Mouse (Mus musculus) heart, embryonic 13.5 days (tissue): ENCODE measurements around the gene Gm10401. TPM values are rescaled to one million over a fixed set of nuclear protein-coding genes. Genes with fewer than 3 reads are reported as not detected.

Source experiments
- ATAC-seq: fragments of 200-750 bp; cut with Nextera tagmentation; 2 replicates; pipeline ENCODE4 v1.8.0; 2017; ENCODE audit warnings: moderate TSS enrichment; ENCODE audit not compliant: insufficient number of reproducible peaks, low FRiP score, low TSS enrichment; ENCODE audit errors: extremely low read depth
- H3K27ac ChIP-seq: fragments of 300-500 bp; sonication (generic); replicated peaks from 2 replicates; pipeline ENCODE4 v1.5.1; 2015; ENCODE audit warnings: moderate library complexity, mild to moderate bottlenecking, inconsistent platforms
- H3K27me3 ChIP-seq: fragments of 300-500 bp; sonication (generic); replicated peaks from 2 replicates; pipeline ENCODE4 v1.6.1; 2015; ENCODE audit warnings: mild to moderate bottlenecking, inconsistent platforms
- H3K36me3 ChIP-seq: fragments of 300-500 bp; sonication (generic); 2 replicates; pipeline ENCODE4 v1.6.1; 2015; ENCODE audit warnings: mild to moderate bottlenecking, inconsistent platforms
- H3K4me1 ChIP-seq: fragments of 300-500 bp; sonication (generic); 2 replicates; pipeline ENCODE4 v1.6.1; 2015; ENCODE audit warnings: inconsistent platforms
- H3K4me2 ChIP-seq: fragments of 300-500 bp; sonication (generic); 2 replicates; pipeline ENCODE4 v1.6.1; 2015; ENCODE audit warnings: inconsistent platforms, mild to moderate bottlenecking, moderate library complexity
- H3K4me3 ChIP-seq: fragments of 300-500 bp; sonication (generic); 2 replicates; pipeline ENCODE4 v1.5.1; 2015; ENCODE audit warnings: moderate library complexity, mild to moderate bottlenecking, inconsistent platforms
- H3K9ac ChIP-seq: fragments of 300-500 bp; sonication (generic); 2 replicates; pipeline ENCODE4 v1.6.1; 2015; ENCODE audit warnings: inconsistent platforms, mild to moderate bottlenecking, moderate library complexity
- H3K9me3 ChIP-seq: fragments of 300-500 bp; sonication (generic); 2 replicates; pipeline ENCODE4 v1.6.1; 2016; ENCODE audit warnings: inconsistent platforms
- WGBS: fragments of 180-500 bp; shearing (Covaris S2); methylation state at CpG from one replicate; pipeline ENCODE4 v1.1.7; 2015; ENCODE audit warnings: mixed read lengths; 5-methylcytosine and 5-hydroxymethylcytosine counted together
- polyA plus RNA-seq: library from polyadenylated mRNA; unstranded; fragments of >200 nt; fragmentation: Nextera tagmentation; extraction: Ambion mirVana; gene quantifications from 2 replicates; pipeline ENCODE4 v1.2.1, GENCODE M21; 2015

The Gm10401 gene
- polyA plus RNA-seq, 1 experiment from 2014 or later, result 16.7 TPM

DNA sequence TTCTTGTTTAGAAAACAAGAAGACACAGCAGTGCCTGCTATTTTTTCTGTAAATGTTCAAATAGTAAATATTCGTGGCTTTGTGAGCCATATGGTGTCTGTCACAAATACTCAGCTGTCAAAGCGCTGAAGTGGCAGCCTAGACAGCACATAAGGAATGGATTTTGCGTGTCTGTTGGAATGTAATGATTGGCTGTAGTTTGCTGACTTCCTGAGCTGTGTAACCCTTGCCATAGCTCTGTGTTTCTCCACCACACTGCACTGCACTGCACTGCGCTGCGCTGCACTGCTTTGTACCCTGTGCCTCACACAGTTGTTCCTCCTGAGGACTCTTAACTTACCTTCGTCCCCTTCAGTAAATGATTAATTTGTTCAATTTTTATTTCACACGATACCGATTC lies 45.5 kb downstream of the Gm10401 start:
- Histone ChIP-seq H3K9ac (no peak overlapping the region; the same call in 1 of the 2 replicates), H3K4me2 (peak overlapping the region; percentile 31; the same call in 1 of the 2 replicates), H3K4me1 (peaks cover 82% of the 10 kb centered on the region), H3K27me3 (no peaks in the 10 kb centered on the region), H3K4me3 (no peak overlapping the region), H3K27ac (peak overlapping the region; percentile 10; the same call in 1 of the 2 replicates), H3K9me3 (no peaks in the 10 kb centered on the region), H3K36me3 (no peaks in the 10 kb centered on the region)
- no peak for ATAC-seq
- 64% methylated on average over 8 of the region's 8 CpGs for WGBS

DNA sequence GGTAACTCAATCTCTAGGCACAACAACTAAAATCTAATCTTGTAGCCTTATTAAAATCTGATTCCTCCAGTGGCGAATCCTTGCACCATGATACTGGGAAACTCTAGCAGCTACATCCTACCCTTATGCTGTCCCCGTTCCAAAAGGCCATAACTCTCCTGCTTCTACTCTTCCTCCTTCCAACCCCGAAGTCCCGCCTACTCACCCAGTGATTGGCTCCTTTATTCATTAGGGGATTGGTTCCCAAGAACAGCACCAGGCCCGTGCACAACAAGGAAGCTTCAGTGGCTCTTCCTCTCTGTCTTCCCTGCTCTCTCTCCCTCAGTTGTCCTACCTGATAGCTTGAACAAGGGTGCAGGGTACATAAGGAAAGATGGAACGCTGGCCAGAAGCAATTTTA lies 47.3 kb downstream of the Gm10401 start:
- Histone ChIP-seq H3K4me1 (peaks cover 70% of the 10 kb centered on the region), H3K4me2 (no peak overlapping the region), H3K9ac (no peak overlapping the region), H3K27ac (no peak overlapping the region), H3K9me3 (no peaks in the 10 kb centered on the region), H3K27me3 (no peaks in the 10 kb centered on the region), H3K4me3 (no peak overlapping the region), H3K36me3 (no peaks in the 10 kb centered on the region)
- ATAC-seq, result no peak
- WGBS, result 82% methylated on average over 6 of the region's 6 CpGs

DNA sequence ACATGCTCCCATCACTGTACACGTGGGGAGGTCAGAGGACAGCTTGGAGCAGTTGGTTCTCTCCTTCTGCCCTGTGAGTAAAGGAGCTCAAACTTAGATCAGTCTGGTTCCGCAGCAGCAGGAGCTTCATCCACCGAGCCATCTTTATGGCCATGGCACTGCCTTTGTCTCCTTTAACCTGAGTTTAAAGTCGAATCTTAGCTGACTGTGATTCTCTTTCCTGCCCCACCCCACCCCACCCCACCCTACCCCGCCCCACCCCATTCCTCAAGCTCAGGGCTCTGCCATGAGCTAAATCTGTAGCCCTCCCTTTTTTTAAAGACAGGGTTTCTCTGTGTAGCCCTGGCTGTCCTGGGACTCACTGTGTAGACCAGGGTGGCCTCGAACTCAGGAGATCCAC lies 48.4 kb downstream of the Gm10401 start:
- H3K4me3 ChIP-seq, result no peak overlapping the region
- ATAC-seq, result no peak
- WGBS, result 85% methylated on average over 6 of the region's 6 CpGs

More for the DNA sequence above, 48.4 kb downstream of the Gm10401 start:
- H3K4me1 ChIP-seq, result peaks cover 67% of the 10 kb centered on the region
- H3K36me3 ChIP-seq, result peaks cover 4% of the 10 kb centered on the region; the same call in 1 of the 2 replicates
- no peaks in the 10 kb centered on the region for H3K9me3 ChIP-seq
- no peak overlapping the region for H3K9ac ChIP-seq
- no peak overlapping the region for H3K27ac ChIP-seq
- no peak overlapping the region for H3K4me2 ChIP-seq
- no peaks in the 10 kb centered on the region for H3K27me3 ChIP-seq

Other genes with a start within 250 kb of the Gm10401 start
- gene 4930519G04Rik, start 244.6 kb downstream of the Gm10401 start, polyA plus RNA-seq, result not detected in 2 replicates
- gene Gm9936, start 239.6 kb downstream of the Gm10401 start, polyA plus RNA-seq, result not detected in 2 replicates
- gene Oasl2, start 201.4 kb downstream of the Gm10401 start, polyA plus RNA-seq, result 4.5 and 6.2 TPM in 2 replicates
- gene Oasl1, start 175.1 kb downstream of the Gm10401 start, polyA plus RNA-seq, result 0.56 and 0.67 TPM in 2 replicates
- gene 2210016L21Rik, start 156.1 kb downstream of the Gm10401 start, polyA plus RNA-seq, result 37.4 and 40.6 TPM in 2 replicates
- gene Hnf1a, start 127.2 kb downstream of the Gm10401 start, polyA plus RNA-seq, result 0.13 and 0.17 TPM in 2 replicates
- 6.5 and 6.9 TPM in 2 replicates for gene Sppl3, start 87.2 kb downstream of the Gm10401 start, polyA plus RNA-seq
- 103 and 112 TPM in 2 replicates for gene Acads, start 21.1 kb upstream of the Gm10401 start, polyA plus RNA-seq
- 17.3 and 18.5 TPM in 2 replicates for gene Unc119b, start 36.7 kb upstream of the Gm10401 start, polyA plus RNA-seq
- 65.8 and 71.6 TPM in 2 replicates for gene Mlec, start 59.9 kb upstream of the Gm10401 start, polyA plus RNA-seq
- gene Cabp1, start 96.1 kb upstream of the Gm10401 start, polyA plus RNA-seq, result 0.53 and 0.60 TPM in 2 replicates
- gene Pop5, start 137.5 kb upstream of the Gm10401 start, polyA plus RNA-seq, result 63.6 and 73.0 TPM in 2 replicates
- 111 and 121 TPM in 2 replicates for gene Rnf10, start 174.6 kb upstream of the Gm10401 start, polyA plus RNA-seq
- 67.1 and 70.2 TPM in 2 replicates for gene Coq5, start 181.4 kb upstream of the Gm10401 start, polyA plus RNA-seq
- 1,196 and 1,415 TPM in 2 replicates for gene Dynll1, start 202.7 kb upstream of the Gm10401 start, polyA plus RNA-seq
- 112 and 115 TPM in 2 replicates for gene Srsf9, start 228.9 kb upstream of the Gm10401 start, polyA plus RNA-seq
- 22.0 and 22.8 TPM in 2 replicates for gene Gatc, start 242.9 kb upstream of the Gm10401 start, polyA plus RNA-seq
- gene Triap1, start 242.9 kb upstream of the Gm10401 start, polyA plus RNA-seq, result 40.2 and 42.4 TPM in 2 replicates